Mouse (Mus musculus): ENCODE measurements at regions not wholly inside any gene's neighbourhood (a gene's known extent, or its start where the extent isn't known, plus 50 kb on each side); places are given as distances from the start of the nearest gene placed in this dataset.

DNA sequence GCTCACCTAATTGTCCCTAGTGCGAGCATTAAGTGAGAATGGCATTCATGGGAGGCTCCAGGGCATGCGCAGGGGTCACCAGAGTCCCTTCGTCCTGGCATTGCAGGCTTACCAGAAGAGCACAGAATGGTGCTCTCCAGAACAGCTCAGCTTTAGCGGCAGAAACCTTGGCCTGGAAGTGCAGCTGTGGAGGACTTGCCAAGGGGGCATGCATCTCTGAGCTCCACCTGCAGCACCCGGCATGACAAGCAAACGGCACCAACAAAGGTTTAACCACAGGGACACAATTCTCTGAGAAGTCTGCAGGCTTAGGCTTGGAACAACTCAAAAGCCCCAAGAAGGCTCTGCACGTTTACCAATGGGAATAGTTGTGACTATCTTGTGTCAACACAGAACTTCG, 128.4 kb downstream of the Rpap3 start:
- no peak for DNase-seq

GRCm38 (mm10) chr15:97572639-97573038, 133.0 kb downstream of the Rpap3 start:
- no peak for DNase-seq

DNA sequence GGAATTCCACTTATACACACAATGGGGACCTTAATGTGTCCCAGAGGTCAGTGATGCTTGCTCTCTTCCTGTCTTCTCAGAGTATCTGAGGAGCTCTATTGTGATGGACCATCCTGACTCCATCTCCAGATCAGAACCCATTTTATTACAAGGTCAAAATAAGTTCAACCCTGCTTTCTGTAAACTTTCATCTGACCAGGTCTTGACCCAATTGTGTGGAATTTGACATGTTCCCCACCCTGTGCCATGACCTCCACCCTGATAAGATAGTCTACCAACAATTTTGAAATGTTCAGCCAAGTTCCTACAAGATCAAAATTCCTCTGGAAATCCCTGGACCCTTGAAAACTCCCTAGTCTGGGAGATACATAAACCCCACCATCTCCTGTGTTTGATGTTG, 133.7 kb downstream of the Rpap3 start:
- DNase-seq, result no peak

DNA sequence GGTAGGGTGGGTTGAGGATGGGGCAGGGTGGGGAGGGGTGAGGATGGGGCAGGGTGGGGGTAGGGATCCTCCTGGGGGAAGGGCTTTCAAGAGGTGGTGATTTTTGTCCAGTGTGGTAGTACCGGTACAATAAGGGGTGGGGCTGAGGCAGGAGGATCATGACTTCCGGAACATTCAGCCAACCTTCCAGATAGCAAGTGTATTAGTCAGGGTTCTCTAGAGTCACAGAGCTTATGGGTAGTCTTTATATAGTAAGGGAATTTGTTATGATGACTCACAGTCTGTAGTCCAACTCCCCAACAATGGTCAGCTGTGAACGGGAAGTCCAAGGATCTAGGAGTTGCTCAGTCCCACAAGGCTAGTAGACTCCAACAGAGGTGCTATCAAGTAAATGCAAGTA, 145.5 kb downstream of the Rpap3 start:
- no peak for DNase-seq

- no peak for DNase-seq
These were observed 146.9 kb downstream of the Rpap3 start for GRCm38 (mm10) chr15:97558725-97559124.

GRCm38 (mm10) chr15:97548354-97548753, 157.3 kb downstream of the Rpap3 start:
- DNase-seq, result no peak

GRCm38 (mm10) chr15:97545034-97545433, 160.6 kb downstream of the Rpap3 start:
- no peak for DNase-seq

DNA sequence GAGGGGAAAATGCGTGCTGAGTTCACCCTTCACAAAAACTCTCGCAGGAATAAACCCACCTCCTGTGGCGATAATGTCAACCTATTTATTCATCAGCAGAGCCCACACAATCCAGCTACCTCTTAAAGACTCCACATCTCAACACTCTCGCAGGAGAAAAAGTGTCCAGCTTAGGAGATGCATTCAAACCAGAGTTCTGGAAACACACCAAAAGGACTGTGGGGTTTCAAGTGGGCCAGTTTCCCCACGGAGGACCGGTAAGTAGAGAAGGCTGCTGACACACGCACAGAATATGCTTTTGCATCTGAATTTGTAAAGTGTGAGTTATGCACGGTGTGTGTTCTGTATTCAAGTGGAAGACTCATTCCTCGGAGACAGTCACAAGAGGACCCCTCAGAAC, 164.0 kb downstream of the Rpap3 start:
- DNase-seq, result no peak

DNA sequence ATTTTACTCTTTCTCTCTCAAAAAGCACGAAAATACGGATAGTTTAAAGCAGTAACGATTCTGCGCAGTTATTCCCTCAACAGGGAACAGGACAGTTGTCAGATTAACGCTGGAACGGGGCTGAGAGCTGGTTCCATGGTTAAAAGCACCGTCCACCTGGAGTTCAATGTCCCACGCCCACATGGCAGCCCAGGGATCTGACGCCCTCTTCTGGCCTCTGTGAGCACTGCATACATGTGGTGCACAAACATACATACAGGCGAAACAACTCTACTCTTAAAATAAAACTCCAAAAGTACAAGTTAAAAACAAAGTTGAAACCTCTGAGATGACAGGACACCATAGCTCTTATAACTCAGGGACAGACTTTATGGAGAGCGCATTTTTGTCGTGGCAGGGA, 169.5 kb downstream of the Rpap3 start:
- no peak for DNase-seq

DNA sequence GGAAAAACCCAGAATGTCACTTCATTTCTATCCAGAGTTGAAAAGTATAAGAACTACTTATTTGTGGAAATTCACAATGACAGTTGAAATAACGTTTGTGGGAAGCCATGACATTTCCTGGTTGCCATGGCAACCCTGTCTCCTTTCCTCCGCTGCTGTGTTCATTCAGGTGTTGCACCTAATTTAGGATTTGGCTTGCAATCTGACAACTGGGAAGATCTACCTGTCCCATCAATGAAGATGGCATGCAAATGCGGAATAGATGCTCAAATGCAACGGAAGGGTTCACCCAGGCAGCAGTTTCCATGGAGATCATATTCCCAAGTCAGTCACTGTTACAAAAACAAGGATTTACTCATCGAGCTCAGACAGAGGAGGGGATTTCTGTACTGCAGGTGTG, 170.7 kb downstream of the Rpap3 start:
- no peak for DNase-seq

GRCm38 (mm10) chr15:97533553-97534291, 171.9 kb downstream of the Rpap3 start:
- DNase-seq, result no peak

GRCm38 (mm10) chr15:97532346-97532910, 173.2 kb downstream of the Rpap3 start:
- DNase-seq, result peak; percentile 10

DNA sequence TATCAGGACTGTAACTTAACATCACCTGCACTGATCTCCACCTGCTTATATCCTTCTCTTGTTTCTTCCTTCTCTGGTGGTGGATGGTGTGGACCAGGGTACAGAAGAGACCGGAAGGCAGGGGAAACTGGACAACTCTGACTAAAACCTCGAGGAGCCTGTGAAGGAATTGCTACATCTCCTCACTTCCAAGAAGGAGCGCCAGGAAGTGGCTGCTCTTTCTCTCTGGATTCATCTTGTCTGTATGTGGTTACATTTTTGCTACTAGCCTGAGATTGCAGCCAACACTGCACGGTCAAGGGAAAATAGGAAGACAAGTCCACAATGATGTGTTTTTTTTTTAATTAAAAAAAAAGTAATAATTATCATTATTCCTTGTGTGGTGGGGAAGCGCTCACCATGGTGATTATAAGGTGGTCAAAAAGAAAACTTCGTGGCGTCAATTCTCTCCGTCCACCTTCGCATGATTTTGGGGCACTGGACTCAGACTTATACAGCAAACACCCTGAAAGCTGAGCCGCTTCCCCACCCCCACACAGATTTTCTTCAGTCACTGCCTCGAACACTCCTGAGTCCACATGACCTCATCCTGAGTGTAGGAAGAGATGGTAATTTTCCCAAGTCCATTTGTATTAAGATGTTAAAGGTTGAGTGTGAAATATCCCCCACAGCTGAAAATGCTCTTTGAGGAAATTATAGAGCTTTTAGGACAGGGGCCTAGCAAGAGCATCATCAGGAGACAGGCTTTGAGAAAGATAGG, 177.2 kb downstream of the Rpap3 start:
- no peak for DNase-seq

DNA sequence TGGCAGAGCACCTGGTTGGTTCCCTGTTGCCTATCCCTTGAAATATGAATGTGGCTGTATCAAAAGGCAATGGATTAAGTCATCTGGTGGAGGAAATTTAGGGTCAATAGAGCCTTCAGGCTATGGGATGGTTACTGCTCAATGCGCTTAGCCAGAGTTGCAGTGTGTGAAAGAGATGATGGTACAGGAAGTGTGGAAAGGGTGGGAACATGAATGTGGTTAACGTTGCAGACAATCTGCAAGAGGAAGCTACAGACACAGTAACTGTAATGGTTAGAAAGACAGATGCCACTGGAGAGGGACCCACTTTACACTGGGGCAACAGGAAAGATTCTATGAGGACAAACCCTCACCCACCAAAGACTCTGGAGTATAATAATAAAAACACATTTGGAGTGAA, 185.2 kb downstream of the Rpap3 start:
- no peak for DNase-seq

- DNase-seq, result no peak
These were observed 185.7 kb downstream of the Rpap3 start for GRCm38 (mm10) chr15:97519919-97520345.

DNA sequence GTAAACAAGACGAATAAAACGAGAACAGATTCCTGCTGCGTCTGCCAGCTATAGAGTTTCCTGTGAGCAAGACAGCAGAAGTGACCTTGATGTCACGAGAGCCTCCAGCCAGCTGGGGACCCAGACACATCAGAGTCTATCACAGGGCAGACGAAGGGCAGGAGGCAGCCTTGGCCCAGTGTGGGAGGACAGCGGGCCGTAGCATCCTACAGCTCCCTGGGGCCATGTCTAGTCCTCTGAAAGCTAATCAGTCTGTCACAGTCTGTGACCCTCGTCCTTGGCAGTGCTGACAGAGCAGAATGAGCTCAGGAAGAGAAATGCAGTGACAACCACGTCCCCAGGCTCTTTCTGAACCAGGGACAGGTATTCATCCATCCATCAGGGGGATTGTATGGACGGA, 187.7 kb downstream of the Rpap3 start:
- peak; percentile 34 for DNase-seq

DNA sequence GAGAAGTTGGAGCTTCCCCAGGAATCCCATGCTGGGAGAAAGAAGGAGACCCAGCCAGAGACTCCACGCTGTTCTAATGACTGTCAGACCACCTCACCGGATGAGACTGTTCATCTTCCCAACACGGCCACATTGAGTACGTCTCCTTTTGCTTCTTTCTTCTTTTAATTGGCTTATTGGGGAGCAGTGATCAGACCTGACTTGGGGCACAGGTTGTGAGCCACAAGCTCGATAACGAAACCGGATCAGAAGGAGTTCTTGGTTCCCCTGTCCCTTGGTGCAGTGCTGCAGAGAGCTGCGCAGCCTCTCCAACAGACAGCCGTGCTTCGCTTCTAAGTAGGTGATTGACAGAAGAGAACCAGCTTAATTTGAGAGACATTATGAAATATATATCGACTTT, 188.4 kb downstream of the Rpap3 start:
- DNase-seq, result no peak

DNA sequence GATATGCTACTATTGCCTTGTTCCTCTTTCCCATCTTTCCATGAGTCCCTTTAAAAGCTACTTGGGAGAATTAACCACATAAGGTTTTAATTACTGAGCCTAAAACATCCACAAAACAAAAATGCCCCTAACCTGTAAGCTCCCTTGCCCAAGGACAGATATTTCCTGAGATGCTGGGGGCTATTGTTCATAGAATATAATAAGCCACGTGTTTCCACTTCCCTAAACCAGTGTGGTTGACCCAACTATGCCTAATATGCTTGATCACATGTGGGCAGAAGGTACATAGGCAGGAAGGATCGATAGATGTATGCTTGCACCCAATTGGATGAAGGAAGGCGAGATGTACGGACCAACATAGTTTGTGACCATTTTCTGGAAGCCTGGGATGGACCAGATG, 189.9 kb downstream of the Rpap3 start:
- no peak for DNase-seq

DNA sequence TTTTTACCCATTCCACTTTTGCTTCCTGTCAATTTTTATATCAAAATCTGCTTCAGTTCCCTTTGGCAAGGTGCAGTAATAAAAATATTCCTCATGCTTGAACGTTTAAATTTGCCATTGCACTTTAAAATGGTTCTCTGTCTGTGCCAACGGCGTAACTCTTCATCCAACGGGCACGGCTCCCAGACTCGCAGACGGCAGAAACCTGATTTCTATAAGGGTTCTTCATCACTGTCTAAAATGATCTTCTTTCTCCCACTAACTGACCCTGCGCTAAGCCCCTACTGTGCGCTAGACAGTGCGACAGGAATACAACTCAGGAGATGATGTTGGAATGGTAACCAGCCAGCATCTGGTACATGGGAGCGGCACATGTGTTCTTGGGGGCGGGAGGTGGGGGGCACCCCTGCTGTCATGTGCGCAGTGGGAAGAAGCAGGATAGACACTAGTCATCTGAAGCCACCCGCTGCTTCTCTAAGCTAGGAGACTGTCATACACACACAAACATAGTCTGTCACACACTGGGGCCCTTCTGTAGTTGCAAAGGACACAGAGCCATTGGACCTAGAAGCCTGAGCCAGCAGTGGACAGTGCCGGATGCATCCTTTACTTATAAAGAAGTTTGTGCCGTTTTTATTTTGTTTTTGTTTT, 197.8 kb downstream of the Rpap3 start:
- no peak for DNase-seq

GRCm38 (mm10) chr15:97507176-97507575, 198.4 kb downstream of the Rpap3 start:
- no peak for DNase-seq

DNA sequence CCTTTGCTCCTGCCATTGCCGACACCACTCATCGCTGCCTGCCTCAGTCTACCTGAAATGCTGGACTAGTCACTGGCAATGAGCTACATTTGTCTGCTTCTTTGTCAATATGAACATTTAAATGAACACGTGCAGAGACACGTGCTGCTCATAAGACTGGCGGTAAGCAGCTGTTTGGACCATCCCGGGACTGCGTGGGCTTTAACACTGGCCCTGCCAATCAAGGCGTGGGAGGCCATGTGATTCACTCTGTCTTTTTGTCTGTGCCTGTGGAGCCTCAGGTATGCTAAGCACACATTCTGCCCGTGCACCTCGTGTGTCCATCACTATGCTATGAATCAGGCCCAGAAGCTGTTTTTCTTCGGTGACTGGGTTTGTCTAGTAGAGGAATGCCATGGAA, 199.9 kb downstream of the Rpap3 start:
- DNase-seq, result no peak

DNA sequence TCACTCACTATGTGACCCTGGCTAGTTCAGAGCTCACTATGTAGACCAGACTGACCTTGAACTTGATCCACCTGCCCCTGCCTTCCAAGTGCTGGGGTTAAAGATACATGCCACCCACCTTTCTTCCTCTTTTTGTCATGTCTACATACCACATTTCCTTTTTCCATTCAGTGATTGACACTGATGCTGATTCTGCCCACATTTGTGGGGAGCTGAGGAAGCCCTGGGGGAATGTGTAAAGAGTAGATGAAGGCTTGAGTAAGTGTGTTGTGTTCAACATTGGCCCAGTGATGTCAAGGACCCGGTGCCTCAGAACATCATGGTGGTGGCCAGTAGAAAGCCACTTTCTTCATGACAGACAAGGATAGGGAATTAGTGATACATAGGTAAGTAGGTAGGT, 201.3 kb downstream of the Rpap3 start:
- DNase-seq, result no peak

- no peak for DNase-seq
These were observed 203.6 kb downstream of the Rpap3 start for GRCm38 (mm10) chr15:97502056-97502455.

DNA sequence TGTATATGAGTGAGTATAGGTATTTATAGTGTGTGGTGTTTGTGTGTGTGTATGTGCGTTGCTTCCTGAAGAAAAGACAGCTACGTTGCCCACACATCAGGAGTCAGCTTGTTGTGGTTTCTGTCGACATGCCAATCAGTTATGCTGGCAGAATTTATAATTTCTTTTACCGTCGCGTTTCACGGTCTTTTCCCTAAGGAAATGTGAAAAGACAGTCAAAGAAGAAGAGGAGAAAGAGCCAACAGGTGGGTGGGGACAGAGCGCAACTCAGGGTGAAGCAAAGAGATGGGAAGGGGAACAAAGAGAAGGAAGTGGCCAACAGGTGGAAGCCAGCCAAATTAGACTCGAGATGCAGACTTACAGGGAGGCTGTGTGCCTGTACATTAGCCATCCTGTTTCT, 204.2 kb downstream of the Rpap3 start:
- no peak for DNase-seq
